Mouse (Mus musculus): ENCODE data around the gene Itgal. TPM values are rescaled to one million over a fixed set of nuclear protein-coding genes. Genes with fewer than 3 reads are reported as not detected.
"Not testable (repeated sequence)": the region's sequence is repeated elsewhere in the genome, so short reads cannot be mapped to it uniquely, and the experiment has no call there.

The Itgal gene
- polyA plus RNA-seq (2015; fragmentation: Nextera tagmentation; extraction: Ambion mirVana) = 0.16 and 0.20 TPM in 2 replicates

GRCm38 (mm10) chr7:127296098-127296497 lies at the start of gene Itgal:
TSS of gene Itgal (plus strand) at chr7:127296260.
- Histone ChIP-seq H3K9me3 (ENCODE audit: control insufficient read depth, low read length) (no peaks in the 10 kb centered on the region), H3K27ac (ENCODE audit: low read length) (no peak within 1 kb of the TSS), H3K27me3 (replicated peaks; ENCODE audit: control insufficient read depth, insufficient read depth, low read length) (no peaks in the 10 kb centered on the region), H3K9ac (replicated peaks; ENCODE audit: low read depth, low read length) (no peak within 1 kb of the TSS), H3K4me3 (replicated peaks; ENCODE audit: low read length) (no peak within 1 kb of the TSS), H3K4me2 (ENCODE audit: low read length) (no peak within 1 kb of the TSS), H3K36me3 (ENCODE audit: control insufficient read depth, insufficient read depth) (no peaks in the 10 kb centered on the region), H3K4me1 (replicated peaks; ENCODE audit: control insufficient read depth, insufficient read depth, low read length) (no peaks in the 10 kb centered on the region)
- 87% methylated on average over 11 of the region's 11 CpGs for whole genome bisulfite sequencing
- no peak for ATAC-seq

GRCm38 (mm10) chr7:127250511-127250910 lies 45.5 kb upstream of the Itgal start:
- not testable (repeated sequence) for H3K9ac ChIP-seq (replicated peaks; ENCODE audit: low read depth, low read length); H3K27me3 ChIP-seq (replicated peaks; ENCODE audit: control insufficient read depth, insufficient read depth, low read length); H3K9me3 ChIP-seq (ENCODE audit: control insufficient read depth, low read length); H3K36me3 ChIP-seq (ENCODE audit: control insufficient read depth, insufficient read depth); ATAC-seq; H3K4me3 ChIP-seq (replicated peaks; ENCODE audit: low read length); H3K4me2 ChIP-seq (ENCODE audit: low read length); H3K27ac ChIP-seq (ENCODE audit: low read length)
- 91% methylated on average over 8 of the region's 8 CpGs for WGBS
- peaks cover 20% of the 10 kb centered on the region for H3K4me1 ChIP-seq (replicated peaks; ENCODE audit: control insufficient read depth, insufficient read depth, low read length)

- Histone ChIP-seq H3K4me2 (ENCODE audit: low read length) (no peak overlapping the region), H3K36me3 (ENCODE audit: control insufficient read depth, insufficient read depth) (no peaks in the 10 kb centered on the region; the same call in 1 of the 2 replicates), H3K4me3 (replicated peaks; ENCODE audit: low read length) (no peak overlapping the region), H3K27ac (ENCODE audit: low read length) (no peak overlapping the region), H3K27me3 (replicated peaks; ENCODE audit: control insufficient read depth, insufficient read depth, low read length) (no peaks in the 10 kb centered on the region), H3K9me3 (ENCODE audit: control insufficient read depth, low read length) (no peaks in the 10 kb centered on the region), H3K9ac (replicated peaks; ENCODE audit: low read depth, low read length) (no peak overlapping the region), H3K4me1 (replicated peaks; ENCODE audit: control insufficient read depth, insufficient read depth, low read length) (peaks cover 9% of the 10 kb centered on the region)
- no peak for ATAC-seq
- 88% methylated on average over 2 of the region's 2 CpGs for WGBS
These were observed 43.6 kb upstream of the Itgal start for GRCm38 (mm10) chr7:127252414-127252813.

- Histone ChIP-seq H3K9me3 (ENCODE audit: control insufficient read depth, low read length) (no peaks in the 10 kb centered on the region), H3K4me2 (ENCODE audit: low read length) (peak overlapping the region; percentile 95), H3K9ac (replicated peaks; ENCODE audit: low read depth, low read length) (peak overlapping the region; percentile 69), H3K4me1 (replicated peaks; ENCODE audit: control insufficient read depth, insufficient read depth, low read length) (peaks cover 9% of the 10 kb centered on the region), H3K4me3 (replicated peaks; ENCODE audit: low read length) (peak overlapping the region; percentile 51), H3K27ac (ENCODE audit: low read length) (peak overlapping the region; percentile 84), H3K27me3 (replicated peaks; ENCODE audit: control insufficient read depth, insufficient read depth, low read length) (no peaks in the 10 kb centered on the region), H3K36me3 (ENCODE audit: control insufficient read depth, insufficient read depth) (no peaks in the 10 kb centered on the region; the same call in 1 of the 2 replicates)
- ATAC-seq = no peak
- WGBS = 81% methylated on average over 6 of the region's 6 CpGs
These were observed 42.7 kb upstream of the Itgal start for GRCm38 (mm10) chr7:127253341-127253740.

GRCm38 (mm10) chr7:127253821-127254769 lies 42.0 kb upstream of the Itgal start:
- no peaks in the 10 kb centered on the region for H3K9me3 ChIP-seq (ENCODE audit: control insufficient read depth, low read length)
- peak; percentile 96 for ATAC-seq
- peak overlapping the region; percentile 72 for H3K9ac ChIP-seq (replicated peaks; ENCODE audit: low read depth, low read length)
- peak overlapping the region; percentile 93 for H3K27ac ChIP-seq (ENCODE audit: low read length)
- peak overlapping the region; percentile 95 for H3K4me2 ChIP-seq (ENCODE audit: low read length)
- no peaks in the 10 kb centered on the region for H3K27me3 ChIP-seq (replicated peaks; ENCODE audit: control insufficient read depth, insufficient read depth, low read length)
- no peaks in the 10 kb centered on the region; the same call in 1 of the 2 replicates for H3K36me3 ChIP-seq (ENCODE audit: control insufficient read depth, insufficient read depth)
- under 1% methylated on average over 135 of the region's 136 CpGs for WGBS
- peaks cover 13% of the 10 kb centered on the region for H3K4me1 ChIP-seq (replicated peaks; ENCODE audit: control insufficient read depth, insufficient read depth, low read length)
- H3K4me3 ChIP-seq (replicated peaks; ENCODE audit: low read length) = peak overlapping the region; percentile 51

- Histone ChIP-seq H3K36me3 (ENCODE audit: control insufficient read depth, insufficient read depth) (no peaks in the 10 kb centered on the region), H3K9me3 (ENCODE audit: control insufficient read depth, low read length) (no peaks in the 10 kb centered on the region), H3K4me1 (replicated peaks; ENCODE audit: control insufficient read depth, insufficient read depth, low read length) (peaks cover 20% of the 10 kb centered on the region), H3K27ac (ENCODE audit: low read length) (peak overlapping the region; percentile 93; the same call in 1 of the 2 replicates), H3K27me3 (replicated peaks; ENCODE audit: control insufficient read depth, insufficient read depth, low read length) (no peaks in the 10 kb centered on the region), H3K4me3 (replicated peaks; ENCODE audit: low read length) (peak overlapping the region; percentile 51), H3K9ac (replicated peaks; ENCODE audit: low read depth, low read length) (peak overlapping the region; percentile 72), H3K4me2 (ENCODE audit: low read length) (peak overlapping the region; percentile 95)
- ATAC-seq = no peak
- WGBS = 35% methylated on average over 4 of the region's 4 CpGs
These were observed 41.1 kb upstream of the Itgal start for GRCm38 (mm10) chr7:127255008-127255407.

- no peak overlapping the region for H3K4me3 ChIP-seq (replicated peaks; ENCODE audit: low read length)
- no peaks in the 10 kb centered on the region for H3K9me3 ChIP-seq (ENCODE audit: control insufficient read depth, low read length)
- 83% methylated on average over 2 of the region's 2 CpGs for WGBS
- H3K9ac ChIP-seq (replicated peaks; ENCODE audit: low read depth, low read length) = no peak overlapping the region
- no peaks in the 10 kb centered on the region for H3K36me3 ChIP-seq (ENCODE audit: control insufficient read depth, insufficient read depth)
- H3K27ac ChIP-seq (ENCODE audit: low read length) = no peak overlapping the region
- H3K4me2 ChIP-seq (ENCODE audit: low read length) = no peak overlapping the region
- no peaks in the 10 kb centered on the region for H3K27me3 ChIP-seq (replicated peaks; ENCODE audit: control insufficient read depth, insufficient read depth, low read length)
- peaks cover 22% of the 10 kb centered on the region for H3K4me1 ChIP-seq (replicated peaks; ENCODE audit: control insufficient read depth, insufficient read depth, low read length)
- no peak for ATAC-seq
These were observed 40.1 kb upstream of the Itgal start for GRCm38 (mm10) chr7:127255965-127256364.

GRCm38 (mm10) chr7:127256518-127256917 lies 39.5 kb upstream of the Itgal start:
- H3K36me3 ChIP-seq (ENCODE audit: control insufficient read depth, insufficient read depth) = no peaks in the 10 kb centered on the region
- H3K4me2 ChIP-seq (ENCODE audit: low read length) = no peak overlapping the region
- WGBS = 90% methylated on average over 5 of the region's 5 CpGs
- H3K4me3 ChIP-seq (replicated peaks; ENCODE audit: low read length) = no peak overlapping the region
- no peak overlapping the region for H3K27ac ChIP-seq (ENCODE audit: low read length)
- no peaks in the 10 kb centered on the region for H3K9me3 ChIP-seq (ENCODE audit: control insufficient read depth, low read length)
- H3K9ac ChIP-seq (replicated peaks; ENCODE audit: low read depth, low read length) = no peak overlapping the region
- peaks cover 27% of the 10 kb centered on the region for H3K4me1 ChIP-seq (replicated peaks; ENCODE audit: control insufficient read depth, insufficient read depth, low read length)
- H3K27me3 ChIP-seq (replicated peaks; ENCODE audit: control insufficient read depth, insufficient read depth, low read length) = no peaks in the 10 kb centered on the region
- ATAC-seq = no peak

- no peaks in the 10 kb centered on the region for H3K36me3 ChIP-seq (ENCODE audit: control insufficient read depth, insufficient read depth)
- peak overlapping the region; percentile 65 for H3K4me3 ChIP-seq (replicated peaks; ENCODE audit: low read length)
- no peak overlapping the region; the same call in 1 of the 2 replicates for H3K9ac ChIP-seq (replicated peaks; ENCODE audit: low read depth, low read length)
- H3K4me2 ChIP-seq (ENCODE audit: low read length) = peak overlapping the region; percentile 98
- peaks cover 24% of the 10 kb centered on the region for H3K4me1 ChIP-seq (replicated peaks; ENCODE audit: control insufficient read depth, insufficient read depth, low read length)
- H3K9me3 ChIP-seq (ENCODE audit: control insufficient read depth, low read length) = no peaks in the 10 kb centered on the region
- WGBS = 76% methylated on average over 8 of the region's 8 CpGs
- no peak overlapping the region for H3K27ac ChIP-seq (ENCODE audit: low read length)
- H3K27me3 ChIP-seq (replicated peaks; ENCODE audit: control insufficient read depth, insufficient read depth, low read length) = no peaks in the 10 kb centered on the region
- no peak for ATAC-seq
These were observed 36.7 kb upstream of the Itgal start for GRCm38 (mm10) chr7:127259186-127259905.
